Mouse (Mus musculus): ENCODE measurements around the gene Rbpj. TPM values are rescaled to one million over a fixed set of nuclear protein-coding genes. Genes with fewer than 3 reads are reported as not detected.
A peak's percentile ranks its signal among the peaks of the same experiment; 100 is the strongest.
"Not testable (repeated sequence)": the region's sequence is repeated elsewhere in the genome, so short reads cannot be mapped to it uniquely, and the experiment has no call there.

Rbpj gene
- polyA plus RNA-seq, 1 experiment = 5.2 TPM

- no peaks in the 10 kb centered on the region for H3K4me1 ChIP-seq (ENCODE audit: control insufficient read depth, insufficient read depth, insufficient read length, low read length)
- no peaks in the 10 kb centered on the region for H3K36me3 ChIP-seq (ENCODE audit: control insufficient read depth, insufficient read depth, low read length)
- H3K27ac ChIP-seq (ENCODE audit: insufficient read depth, low read depth, low read length) = no peak overlapping the region
- TF ChIP-seq POLR2A (IDR thresholded peaks at IDR 0.05; ENCODE audit: low read depth, low read length) (no peak), CTCF (IDR thresholded peaks at IDR 0.05; ENCODE audit: extremely low read depth, insufficient read length, insufficient replicate concordance, low read depth, low read length) (no peak)
- no peaks in the 10 kb centered on the region for H3K27me3 ChIP-seq (ENCODE audit: control insufficient read depth, insufficient read depth, low read length)
- 68% methylated on average over 10 of the region's 10 CpGs for WGBS
- no peak overlapping the region for H3K4me3 ChIP-seq (ENCODE audit: low read depth, low read length)
Observed at GRCm38 (mm10) chr5:53670321-53670938, 204.5 kb downstream of the Rbpj start.

GRCm38 (mm10) chr5:53671507-53671906 lies 205.6 kb downstream of the Rbpj start:
- H3K27me3 ChIP-seq (ENCODE audit: control insufficient read depth, insufficient read depth, low read length) = no peaks in the 10 kb centered on the region
- H3K4me3 ChIP-seq (ENCODE audit: low read depth, low read length) = no peak overlapping the region
- H3K27ac ChIP-seq (ENCODE audit: insufficient read depth, low read depth, low read length) = no peak overlapping the region
- WGBS = 45% methylated on average over 4 of the region's 4 CpGs
- no peak for TF ChIP-seq POLR2A (IDR thresholded peaks at IDR 0.05; ENCODE audit: low read depth, low read length)
- H3K4me1 ChIP-seq (ENCODE audit: control insufficient read depth, insufficient read depth, insufficient read length, low read length) = no peaks in the 10 kb centered on the region
- H3K36me3 ChIP-seq (ENCODE audit: control insufficient read depth, insufficient read depth, low read length) = no peaks in the 10 kb centered on the region

- WGBS = 31% methylated on average over 5 of the region's 5 CpGs
- Histone ChIP-seq H3K4me3 (ENCODE audit: low read depth, low read length) (no peak overlapping the region), H3K27ac (ENCODE audit: insufficient read depth, low read depth, low read length) (no peak overlapping the region), H3K36me3 (ENCODE audit: control insufficient read depth, insufficient read depth, low read length) (no peaks in the 10 kb centered on the region), H3K27me3 (ENCODE audit: control insufficient read depth, insufficient read depth, low read length) (no peaks in the 10 kb centered on the region), H3K4me1 (ENCODE audit: control insufficient read depth, insufficient read depth, insufficient read length, low read length) (no peaks in the 10 kb centered on the region)
- peak; percentile 73; the same call in 1 of the 2 replicates for TF ChIP-seq CTCF (IDR thresholded peaks at IDR 0.05; ENCODE audit: extremely low read depth, insufficient read length, insufficient replicate concordance, low read depth, low read length)
- TF ChIP-seq POLR2A (IDR thresholded peaks at IDR 0.05; ENCODE audit: low read depth, low read length) = no peak
Observed at GRCm38 (mm10) chr5:53672352-53672751, 206.4 kb downstream of the Rbpj start.

- not testable (repeated sequence) for H3K4me1 ChIP-seq (ENCODE audit: control insufficient read depth, insufficient read depth, insufficient read length, low read length); H3K27ac ChIP-seq (ENCODE audit: insufficient read depth, low read depth, low read length); H3K27me3 ChIP-seq (ENCODE audit: control insufficient read depth, insufficient read depth, low read length); H3K4me3 ChIP-seq (ENCODE audit: low read depth, low read length); H3K36me3 ChIP-seq (ENCODE audit: control insufficient read depth, insufficient read depth, low read length)
- 75% methylated on average over 6 of the region's 6 CpGs for WGBS
Observed at GRCm38 (mm10) chr5:53673493-53674150, 207.7 kb downstream of the Rbpj start.

- WGBS = 32% methylated on average over 8 of the region's 8 CpGs
- Histone ChIP-seq H3K4me3 (ENCODE audit: low read depth, low read length) (no peak overlapping the region), H3K27ac (ENCODE audit: insufficient read depth, low read depth, low read length) (no peak overlapping the region), H3K27me3 (ENCODE audit: control insufficient read depth, insufficient read depth, low read length) (no peaks in the 10 kb centered on the region), H3K4me1 (ENCODE audit: control insufficient read depth, insufficient read depth, insufficient read length, low read length) (no peaks in the 10 kb centered on the region), H3K36me3 (ENCODE audit: control insufficient read depth, insufficient read depth, low read length) (no peaks in the 10 kb centered on the region)
- no peak for TF ChIP-seq CTCF (IDR thresholded peaks at IDR 0.05; ENCODE audit: extremely low read depth, insufficient read length, insufficient replicate concordance, low read depth, low read length)
Observed at GRCm38 (mm10) chr5:53676671-53677070, 210.7 kb downstream of the Rbpj start.

GRCm38 (mm10) chr5:53678036-53678767 lies 212.2 kb downstream of the Rbpj start:
- H3K4me1 ChIP-seq (ENCODE audit: control insufficient read depth, insufficient read depth, insufficient read length, low read length) = no peaks in the 10 kb centered on the region
- no peak overlapping the region for H3K27ac ChIP-seq (ENCODE audit: insufficient read depth, low read depth, low read length)
- H3K27me3 ChIP-seq (ENCODE audit: control insufficient read depth, insufficient read depth, low read length) = no peaks in the 10 kb centered on the region
- no peak overlapping the region for H3K4me3 ChIP-seq (ENCODE audit: low read depth, low read length)
- WGBS = 69% methylated on average over 13 of the region's 13 CpGs
- no peak for TF ChIP-seq CTCF (IDR thresholded peaks at IDR 0.05; ENCODE audit: extremely low read depth, insufficient read length, insufficient replicate concordance, low read depth, low read length)
- no peak for TF ChIP-seq POLR2A (IDR thresholded peaks at IDR 0.05; ENCODE audit: low read depth, low read length)
- no peaks in the 10 kb centered on the region for H3K36me3 ChIP-seq (ENCODE audit: control insufficient read depth, insufficient read depth, low read length)

- no peak overlapping the region for H3K4me3 ChIP-seq (ENCODE audit: low read depth, low read length)
- no peak for TF ChIP-seq CTCF (IDR thresholded peaks at IDR 0.05; ENCODE audit: extremely low read depth, insufficient read length, insufficient replicate concordance, low read depth, low read length)
- no peak for TF ChIP-seq POLR2A (IDR thresholded peaks at IDR 0.05; ENCODE audit: low read depth, low read length)
- H3K36me3 ChIP-seq (ENCODE audit: control insufficient read depth, insufficient read depth, low read length) = no peaks in the 10 kb centered on the region
- 57% methylated on average over 6 of the region's 6 CpGs for WGBS
- no peak overlapping the region for H3K27ac ChIP-seq (ENCODE audit: insufficient read depth, low read depth, low read length)
- no peaks in the 10 kb centered on the region for H3K4me1 ChIP-seq (ENCODE audit: control insufficient read depth, insufficient read depth, insufficient read length, low read length)
- H3K27me3 ChIP-seq (ENCODE audit: control insufficient read depth, insufficient read depth, low read length) = no peaks in the 10 kb centered on the region
Observed at GRCm38 (mm10) chr5:53679651-53680050, 213.7 kb downstream of the Rbpj start.

All from small intestine, adult 2 months (tissue).